Mouse (Mus musculus) layer of hippocampus, adult 11-12 months (tissue): Measurements from ENCODE around the gene Clec16a.
A peak's percentile ranks its signal among the peaks of the same experiment; 100 is the strongest.

Experiments used
- DNase-seq: peaks from one replicate; pipeline ENCODE4 v3.0.0; 2022; ENCODE audit warnings: low spot score

Gene Clec16a

DNA sequence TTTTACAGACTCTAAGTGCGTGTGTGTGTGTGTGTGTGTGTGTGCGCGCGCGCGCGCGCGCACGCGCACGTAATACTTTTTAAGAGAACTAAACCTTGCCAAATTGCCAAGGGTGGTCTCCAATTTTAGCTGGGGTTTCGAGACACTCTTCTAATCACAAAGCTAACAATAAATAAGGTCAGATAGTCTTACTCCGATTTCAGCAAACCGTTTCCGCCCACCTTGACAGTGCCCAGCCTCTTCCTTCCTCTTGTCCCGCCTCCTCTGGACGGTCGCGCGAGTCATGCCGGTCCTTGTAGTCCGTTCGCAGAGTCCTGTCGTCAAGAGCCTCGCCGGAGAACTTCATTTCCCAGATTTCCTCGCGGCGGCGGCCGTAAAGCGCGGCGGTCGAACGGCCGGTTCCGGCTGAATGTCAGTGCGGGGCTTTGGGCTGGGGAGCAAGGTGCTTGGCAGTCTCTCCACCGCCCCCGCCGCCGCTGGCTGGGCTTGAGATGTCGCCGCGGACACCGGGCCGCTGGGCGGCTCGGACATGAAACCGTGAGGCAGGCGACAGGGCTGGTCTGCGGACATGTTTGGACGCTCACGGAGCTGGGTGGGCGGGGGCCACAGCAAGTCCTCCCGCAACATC is at the start of gene Clec16a:
Clec16a (plus strand) TSS at position 345 of the 628 bp plus-strand sequence.
- DNase-seq = peak; percentile 96

GRCm38 (mm10) chr16:10495824-10496298 is 49.3 kb upstream of the Clec16a start:
- no peak for DNase-seq

GRCm38 (mm10) chr16:10498096-10498602 is 47.0 kb upstream of the Clec16a start:
- no peak for DNase-seq

DNA sequence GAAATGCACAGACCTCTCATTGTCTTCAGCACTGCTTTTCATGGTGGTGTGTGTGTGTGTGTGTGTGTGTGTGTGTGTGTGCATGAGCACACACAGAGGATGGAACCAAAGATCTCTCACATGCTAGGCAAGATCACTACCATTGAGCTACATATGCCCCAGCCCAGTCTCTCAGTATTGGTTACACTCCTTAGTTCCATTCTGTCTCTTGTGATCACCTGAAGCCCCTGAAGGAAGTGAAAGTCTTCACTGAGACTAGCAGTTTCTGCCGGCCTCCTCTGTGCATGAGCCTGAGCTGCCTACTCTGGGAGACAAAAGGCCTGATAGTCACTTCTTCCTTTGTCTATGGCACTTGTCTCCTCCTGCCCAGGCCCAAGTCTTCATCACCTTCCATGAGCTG is 46.0 kb upstream of the Clec16a start:
- no peak for DNase-seq

DNA sequence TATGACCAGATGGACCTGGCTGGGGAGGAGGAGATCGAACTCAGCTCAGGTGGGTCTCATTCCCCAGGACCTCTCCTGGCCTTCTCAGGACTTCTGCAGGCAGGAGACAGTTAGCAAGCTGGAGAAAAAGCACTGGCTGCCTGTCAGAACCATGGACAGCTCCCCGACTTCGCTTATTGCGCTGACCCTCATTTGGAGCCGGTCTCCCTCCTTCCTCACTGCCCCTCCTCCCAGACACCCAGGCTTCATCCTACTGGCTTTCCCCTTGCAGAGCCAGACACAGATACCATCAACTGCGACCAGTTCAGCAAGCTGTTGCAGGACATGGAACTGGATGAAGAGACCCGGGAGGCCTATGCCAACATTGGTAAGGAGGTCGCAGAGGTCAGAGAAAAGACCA is 43.3 kb upstream of the Clec16a start:
- DNase-seq = no peak

- DNase-seq = no peak
Measured at GRCm38 (mm10) chr16:10503058-10503457, 42.1 kb upstream of the Clec16a start.

DNA sequence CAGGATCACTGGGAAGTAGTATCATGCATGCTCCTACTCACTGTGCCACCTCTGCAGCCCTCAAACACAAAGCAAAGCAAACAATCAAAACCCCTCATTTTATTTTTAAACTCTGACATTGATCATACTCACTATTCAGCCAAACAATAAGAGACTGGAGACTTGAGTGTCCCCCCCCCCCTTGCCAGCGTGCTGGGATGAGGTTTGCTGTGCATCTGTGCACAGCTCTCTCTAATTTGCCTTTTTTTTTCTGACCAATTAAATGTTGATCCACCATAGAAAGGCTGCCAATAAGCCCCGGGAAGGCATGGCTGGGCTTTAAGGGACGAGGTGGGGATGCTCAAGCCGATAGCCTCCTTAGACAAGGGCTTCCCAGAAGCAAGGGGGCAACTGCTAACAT is 37.7 kb upstream of the Clec16a start:
- DNase-seq = no peak

- no peak for DNase-seq
Measured at GRCm38 (mm10) chr16:10508691-10509090, 36.4 kb upstream of the Clec16a start.

GRCm38 (mm10) chr16:10510477-10511133 is 34.5 kb upstream of the Clec16a start:
- DNase-seq = no peak

GRCm38 (mm10) chr16:10511134-10511520 is 34.0 kb upstream of the Clec16a start:
- DNase-seq = no peak

DNA sequence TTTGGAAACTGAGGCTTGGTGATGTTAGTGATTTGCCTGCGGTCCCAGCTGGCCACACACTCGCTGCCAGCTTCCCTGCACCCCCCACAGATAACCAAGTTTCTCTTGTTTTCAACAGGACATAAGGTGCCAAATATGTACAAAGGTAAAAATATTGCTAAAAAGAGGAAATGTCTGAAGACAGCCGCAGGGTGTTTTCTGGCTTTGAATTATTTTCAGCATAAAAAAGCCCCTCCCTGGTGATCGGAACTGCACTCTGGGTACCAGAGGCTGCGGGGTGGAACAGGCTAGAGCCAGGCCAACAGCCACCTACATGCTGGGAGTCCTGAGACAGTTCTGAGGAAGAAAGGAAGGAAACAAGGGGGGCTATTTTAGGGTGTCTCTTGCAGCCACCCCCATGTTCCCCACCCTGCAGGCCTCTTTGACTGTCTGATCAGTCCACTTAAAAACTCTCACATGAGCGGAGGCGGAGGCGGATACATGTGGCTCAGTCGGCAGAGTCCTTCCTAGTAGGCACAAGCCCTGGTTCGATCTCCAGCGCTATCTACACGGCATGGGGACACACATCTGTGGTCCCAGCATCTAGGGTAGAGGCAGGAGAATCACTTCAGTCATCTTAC is 29.1 kb upstream of the Clec16a start:
- DNase-seq = no peak

DNA sequence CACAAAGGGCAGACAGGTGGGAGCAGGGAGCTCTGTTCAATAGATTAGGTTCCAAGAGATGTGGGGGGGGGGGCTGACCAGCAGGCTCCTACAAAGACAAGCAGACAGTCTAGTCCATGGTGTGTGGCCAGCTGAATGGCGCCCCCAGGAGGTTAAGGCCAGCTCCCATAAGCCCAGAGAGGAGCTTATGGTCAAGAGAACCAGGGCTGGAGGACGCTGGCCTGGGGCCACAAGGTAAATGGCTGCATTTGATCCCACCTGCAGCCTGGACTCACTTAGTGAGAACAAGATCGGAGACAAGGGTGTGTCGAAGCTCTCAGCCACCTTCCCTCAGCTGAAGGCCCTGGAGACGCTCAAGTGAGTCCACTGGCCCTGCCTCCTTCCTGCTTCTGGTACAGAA is 27.1 kb upstream of the Clec16a start:
- no peak for DNase-seq

DNA sequence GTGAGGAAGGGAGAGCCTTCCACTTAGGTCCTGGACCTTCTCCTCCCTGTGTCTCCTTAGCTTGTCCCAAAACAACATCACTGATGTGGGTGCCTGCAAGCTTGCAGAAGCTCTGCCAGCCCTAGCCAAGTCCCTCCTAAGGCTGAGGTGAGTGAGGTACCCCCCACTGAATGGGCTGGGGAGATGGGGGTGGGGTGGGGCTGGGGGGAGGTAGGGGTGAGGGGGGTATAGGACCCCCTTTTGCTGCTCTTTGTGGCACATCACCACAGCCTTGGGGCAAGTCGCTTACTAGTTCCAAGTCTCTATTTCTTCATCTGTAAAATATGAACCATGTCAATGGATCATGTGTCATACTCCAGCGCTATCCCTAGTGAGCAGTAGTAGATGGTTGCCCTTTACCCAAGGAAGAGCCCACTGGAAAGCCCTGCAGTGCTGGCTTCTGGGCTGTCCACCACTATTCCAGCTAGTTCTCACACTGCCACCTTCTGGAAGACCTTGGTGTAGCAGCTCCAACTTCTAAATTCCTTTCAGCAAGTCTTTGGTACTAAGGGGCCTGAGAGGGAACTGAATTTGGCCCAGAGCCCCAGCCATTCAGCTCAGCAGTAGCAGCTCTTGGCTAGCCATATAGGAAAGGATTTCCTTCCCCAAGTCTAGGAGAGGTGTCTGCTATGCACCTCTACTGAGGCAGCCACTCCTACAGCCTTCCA is 24.1 kb upstream of the Clec16a start:
- peak; percentile 91 for DNase-seq

- DNase-seq = peak; percentile 83
Measured at GRCm38 (mm10) chr16:10522811-10523210, 22.3 kb upstream of the Clec16a start.

DNA sequence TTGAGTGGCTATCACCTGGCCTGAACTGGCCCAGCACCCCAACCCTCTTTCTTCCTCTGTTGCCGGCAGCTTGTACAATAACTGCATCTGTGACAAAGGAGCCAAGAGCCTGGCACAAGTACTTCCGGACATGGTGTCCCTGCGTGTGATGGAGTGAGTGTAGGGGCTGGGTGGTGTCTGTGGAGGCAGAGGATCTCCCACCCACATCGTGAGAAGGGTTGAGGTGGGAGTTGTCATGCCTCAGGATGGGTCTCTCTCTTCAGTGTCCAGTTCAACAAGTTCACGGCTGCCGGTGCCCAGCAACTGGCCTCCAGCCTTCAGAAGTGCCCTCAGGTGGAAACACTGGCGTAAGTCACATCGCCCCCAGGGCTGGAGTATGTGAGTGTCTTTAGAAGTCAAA is 21.5 kb upstream of the Clec16a start:
- no peak for DNase-seq

GRCm38 (mm10) chr16:10524866-10525609 is 20.1 kb upstream of the Clec16a start:
- DNase-seq = no peak

GRCm38 (mm10) chr16:10525610-10525980 is 19.5 kb upstream of the Clec16a start:
- DNase-seq = no peak

DNA sequence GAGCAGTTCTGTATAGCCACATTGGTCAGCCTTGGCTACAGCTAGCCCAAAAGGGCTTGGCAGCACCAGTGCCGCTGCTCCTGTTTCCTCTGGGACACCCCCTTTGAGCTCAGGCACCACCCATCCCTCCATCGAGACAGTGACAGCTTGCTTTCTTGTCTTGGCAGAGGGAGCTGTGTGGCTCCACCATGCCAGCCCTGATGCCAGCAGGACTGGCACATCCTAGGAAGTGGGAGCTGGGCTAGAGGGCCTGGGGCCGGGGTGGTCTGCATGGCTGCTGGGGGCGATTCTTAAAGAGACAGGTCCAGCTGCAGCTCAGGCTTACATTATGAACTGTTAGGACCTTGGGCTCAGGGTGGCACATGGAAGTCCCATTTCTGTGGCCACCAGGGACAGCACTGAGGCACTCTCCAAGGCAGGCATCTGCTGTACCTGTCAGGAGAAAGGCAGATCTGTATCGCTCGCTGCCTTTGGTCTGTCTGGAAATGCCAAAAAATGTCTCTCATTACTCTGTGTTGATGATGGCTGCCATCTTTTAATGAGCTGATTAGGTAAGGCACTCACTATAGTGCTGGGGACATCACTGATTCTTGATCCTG is 18.0 kb upstream of the Clec16a start:
- no peak for DNase-seq

DNA sequence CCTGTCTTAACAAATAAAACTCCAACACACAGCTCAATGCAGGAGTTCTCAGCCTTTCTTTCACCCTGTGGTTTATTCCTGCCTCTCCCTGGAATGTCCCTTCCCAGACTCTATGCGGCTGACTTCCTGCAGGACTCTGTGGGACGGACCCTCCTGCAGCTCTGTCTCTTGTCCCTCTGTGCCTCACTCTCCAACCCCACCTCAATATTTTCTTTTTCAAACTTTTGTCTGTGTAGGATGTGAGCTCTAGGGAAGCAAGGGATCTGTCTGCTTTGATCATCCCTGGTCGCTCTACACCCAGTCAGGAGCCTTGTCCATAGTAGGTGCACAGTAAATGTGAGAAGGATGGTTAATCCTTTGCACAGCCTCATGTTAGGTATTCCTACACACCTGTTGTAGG is 16.8 kb upstream of the Clec16a start:
- DNase-seq = no peak

- DNase-seq = no peak
Measured at GRCm38 (mm10) chr16:10530179-10530578, 15.0 kb upstream of the Clec16a start.

- DNase-seq = no peak
Measured at GRCm38 (mm10) chr16:10533781-10534180, 11.4 kb upstream of the Clec16a start.
